Comparison of ENCODE assay signal across 12 mouse cellular contexts in the genomic region with DNA sequence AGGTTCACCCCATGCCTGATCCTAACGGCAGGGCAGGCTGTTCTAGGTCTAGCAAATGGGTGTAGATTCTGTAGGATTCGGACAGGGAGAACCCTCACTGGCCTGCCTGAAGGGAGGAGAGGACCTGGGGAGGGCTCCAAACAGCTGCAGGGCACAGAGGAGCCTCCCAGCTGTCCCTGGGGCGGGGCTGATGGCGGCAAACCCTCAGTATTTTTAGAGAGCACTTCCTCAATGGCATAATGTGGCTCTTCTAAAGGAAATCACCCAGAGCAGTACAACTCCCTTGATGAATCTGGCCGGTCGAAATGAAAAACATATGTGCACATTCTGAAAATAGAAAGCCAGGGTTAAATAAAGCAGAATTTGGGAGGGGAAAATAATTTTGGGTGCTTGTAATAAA.
DNase-seq lines count a peak whose midpoint lies in the region; ATAC-seq lines count a peak whose summit lies in the region.
"Had no signal": no experiment of that assay in that cellular context is flagged by ENCODE, and none has a peak within 500 bp of the region (broad histone marks: within the 10 kb centered on the region; RNA-seq: fewer than 3 reads in every experiment).

No protein-coding gene starts in this region.

- no peaks in the 10 kb centered on the region for H3K9me3 ChIP-seq in heart, embryonic 11.5 days (replicated peaks; ENCODE audit: control insufficient read depth, low read length)
- no peaks in the 10 kb centered on the region for H3K9me3 ChIP-seq in embryonic facial prominence, embryonic 14.5 days (ENCODE audit: control insufficient read depth, low read length)
- no peaks in the 10 kb centered on the region for H3K9me3 ChIP-seq in limb, embryonic 12.5 days

- no peak for ATAC-seq in heart, embryonic 11.5 days (replicated peaks; ENCODE audit: insufficient number of reproducible peaks, low FRiP score, low TSS enrichment)
- peak; percentile 48; the same call in 1 of the 2 replicates for ATAC-seq in embryonic facial prominence, embryonic 14.5 days (ENCODE audit: low read depth)
- ATAC-seq in limb, embryonic 12.5 days (ENCODE audit: insufficient number of reproducible peaks, insufficient read depth, low FRiP score, low TSS enrichment, low read depth) = no peak
- ATAC-seq: forebrain, postnatal 0 days; hindbrain, embryonic 16.5 days had no signal

- no peak overlapping the region for H3K4me3 ChIP-seq in heart, embryonic 11.5 days (ENCODE audit: low read depth, low read length)
- no peak overlapping the region for H3K4me3 ChIP-seq in embryonic facial prominence, embryonic 14.5 days (ENCODE audit: low read depth, low read length)
- no peak overlapping the region for H3K4me3 ChIP-seq in limb, embryonic 12.5 days (replicated peaks)

- no peak overlapping the region for H3K27ac ChIP-seq in heart, embryonic 11.5 days (ENCODE audit: low read depth, low read length)
- H3K27ac ChIP-seq in embryonic facial prominence, embryonic 14.5 days (replicated peaks; ENCODE audit: low read depth, low read length) = 0 out of 2 replicates have a peak overlapping the region, but pooled peaks have one; percentile 18
- peak overlapping the region; percentile 69; the same call in 1 of the 2 replicates for H3K27ac ChIP-seq in limb, embryonic 12.5 days

- H3K4me2 ChIP-seq in heart, embryonic 11.5 days = no peak overlapping the region
- H3K4me2 ChIP-seq in embryonic facial prominence, embryonic 14.5 days (ENCODE audit: low read depth, low read length) = no peak overlapping the region
- H3K4me2 ChIP-seq in limb, embryonic 12.5 days = peak overlapping the region; percentile 10; the same call in 1 of the 2 replicates

- no peaks in the 10 kb centered on the region for H3K36me3 ChIP-seq in heart, embryonic 11.5 days (ENCODE audit: control insufficient read depth, insufficient read depth, low read length)
- no peaks in the 10 kb centered on the region; the same call in 1 of the 2 replicates for H3K36me3 ChIP-seq in embryonic facial prominence, embryonic 14.5 days (ENCODE audit: control insufficient read depth, insufficient read depth, low read length)
- peaks cover 28% of the 10 kb centered on the region for H3K36me3 ChIP-seq in limb, embryonic 12.5 days

- WGBS in heart, embryonic 11.5 days (ENCODE audit: insufficient replicate concordance) = 61% methylated on average over 6 of the region's 6 CpGs
- WGBS in embryonic facial prominence, embryonic 14.5 days = 11% methylated on average over 6 of the region's 6 CpGs
- 16% methylated on average over 6 of the region's 6 CpGs for WGBS in limb, embryonic 12.5 days

- DNase-seq in heart, adult 8-10 months (ENCODE audit: low spot score) = peak; percentile 55
- DNase-seq in embryonic facial prominence, embryonic 14.5 days (ENCODE audit: low spot score) = peak; percentile 52
- DNase-seq in thymus, postnatal 14 days = peak; percentile 31
- DNase-seq in lung, postnatal 10 days = no peak
- no peak for DNase-seq in cerebellum, postnatal 14 days
- DNase-seq in layer of hippocampus, adult 9-11 months = no peak
- DNase-seq: cerebellum, adult 8-10 months; forebrain, postnatal 0 days; lung, postnatal 36 days had no signal

- H3K9ac ChIP-seq in heart, embryonic 11.5 days (ENCODE audit: low read depth, low read length) = no peak overlapping the region
- no peak overlapping the region for H3K9ac ChIP-seq in embryonic facial prominence, embryonic 14.5 days (ENCODE audit: low read depth, low read length)
- H3K9ac ChIP-seq in limb, embryonic 12.5 days (replicated peaks) = no peak overlapping the region
- H3K9ac ChIP-seq: forebrain, postnatal 0 days had no signal

- H3K27me3 ChIP-seq in heart, embryonic 11.5 days (ENCODE audit: control insufficient read depth, insufficient read depth, low read length) = peaks cover 3% of the 10 kb centered on the region; the same call in 1 of the 2 replicates
- H3K27me3 ChIP-seq in embryonic facial prominence, embryonic 14.5 days (replicated peaks; ENCODE audit: control insufficient read depth, insufficient read depth, low read length) = no peaks in the 10 kb centered on the region
- 0 out of 2 replicates have a peak, but pooled peaks cover 3% of the 10 kb centered on the region for H3K27me3 ChIP-seq in limb, embryonic 12.5 days

- H3K4me1 ChIP-seq in heart, embryonic 11.5 days (ENCODE audit: control insufficient read depth, insufficient read depth, low read length) = no peaks in the 10 kb centered on the region
- H3K4me1 ChIP-seq in embryonic facial prominence, embryonic 14.5 days (ENCODE audit: control insufficient read depth, insufficient read depth, low read length) = peaks cover 16% of the 10 kb centered on the region
- peaks cover 43% of the 10 kb centered on the region for H3K4me1 ChIP-seq in limb, embryonic 12.5 days (replicated peaks)

Comparison
In these comparisons a context has a peak if more than half of its experiments do, and no peak if none do; other contexts are left out.
1. DNase-seq: peak in heart, adult 8-10 months (single experiment), embryonic facial prominence, embryonic 14.5 days (single experiment) and thymus, postnatal 14 days (single experiment); none in lung, postnatal 10 days (single experiment), cerebellum, postnatal 14 days (0 of 2) and layer of hippocampus, adult 9-11 months (single experiment).